Mouse (Mus musculus) G1E (cell line): ENCODE measurements around the gene Sbk3.

Experiments used
- CTCF ChIP-seq: IDR thresholded peaks from 2 replicates; pipeline ENCODE4 v1.5.1; 2012; ENCODE audit warnings: low read depth, low read length, inconsistent platforms, mixed read lengths
- GATA1 ChIP-seq: IDR thresholded peaks from 2 replicates; pipeline ENCODE4 v1.6.1; 2012; ENCODE audit warnings: borderline replicate concordance, low read length, inconsistent platforms, mixed read lengths
- POLR2AphosphoS5 ChIP-seq: IDR thresholded peaks from 2 replicates; pipeline ENCODE4 v1.6.1; 2012; ENCODE audit warnings: low read depth, low read length, inconsistent platforms; ENCODE audit not compliant: insufficient replicate concordance
- TAL1 ChIP-seq: conservative IDR thresholded peaks from 2 replicates; pipeline ENCODE4 v1.6.1; 2012; ENCODE audit warnings: low read depth, low read length, inconsistent platforms, mixed read lengths

- TF ChIP-seq CTCF = no peak
- TF ChIP-seq GATA1 = no peak
- TF ChIP-seq TAL1 = no peak
- no peak for TF ChIP-seq POLR2AphosphoS5
Measured at GRCm38 (mm10) chr7:4923586-4924364, 47.2 kb downstream of the Sbk3 start.
